Mouse (Mus musculus): ENCODE measurements around the gene Fam19a5. TPM values are rescaled to one million over a fixed set of nuclear protein-coding genes. Genes with fewer than 3 reads are reported as not detected.

Fam19a5 gene
- polyA plus RNA-seq, 1 experiment from 2014 or later = 30.1 TPM

DNA sequence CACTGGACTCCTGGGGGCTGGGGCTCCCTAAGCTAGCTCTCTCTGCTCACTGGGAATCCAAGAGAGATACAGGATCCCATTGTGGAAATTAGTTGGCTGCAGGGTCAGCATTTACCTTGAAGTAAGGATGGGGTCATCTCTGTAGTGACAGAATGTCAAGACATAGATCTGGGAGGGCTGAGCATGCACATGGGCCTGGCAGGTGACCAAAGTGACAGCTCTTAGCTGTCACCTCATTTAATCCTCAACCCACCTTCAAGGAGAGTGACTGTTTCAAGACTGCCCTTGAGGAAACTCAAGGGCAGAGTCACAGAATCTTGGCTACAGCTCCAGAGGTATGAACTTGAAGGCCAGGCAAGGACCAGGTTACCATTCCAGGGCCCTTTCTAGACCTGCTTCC is 93.1 kb downstream of the Fam19a5 start:
- peaks cover 17% of the 10 kb centered on the region; the same call in 1 of the 2 replicates for H3K4me1 ChIP-seq
- H3K9ac ChIP-seq (replicated peaks) = no peak overlapping the region
- no peak for ATAC-seq (ENCODE audit: low FRiP score)
- H3K36me3 ChIP-seq = no peaks in the 10 kb centered on the region
- no peak overlapping the region for H3K4me2 ChIP-seq
- no peaks in the 10 kb centered on the region for H3K27me3 ChIP-seq (replicated peaks)
- no peak overlapping the region for H3K27ac ChIP-seq (replicated peaks)
- H3K4me3 ChIP-seq (replicated peaks) = no peak overlapping the region
- no peaks in the 10 kb centered on the region for H3K9me3 ChIP-seq (replicated peaks)

DNA sequence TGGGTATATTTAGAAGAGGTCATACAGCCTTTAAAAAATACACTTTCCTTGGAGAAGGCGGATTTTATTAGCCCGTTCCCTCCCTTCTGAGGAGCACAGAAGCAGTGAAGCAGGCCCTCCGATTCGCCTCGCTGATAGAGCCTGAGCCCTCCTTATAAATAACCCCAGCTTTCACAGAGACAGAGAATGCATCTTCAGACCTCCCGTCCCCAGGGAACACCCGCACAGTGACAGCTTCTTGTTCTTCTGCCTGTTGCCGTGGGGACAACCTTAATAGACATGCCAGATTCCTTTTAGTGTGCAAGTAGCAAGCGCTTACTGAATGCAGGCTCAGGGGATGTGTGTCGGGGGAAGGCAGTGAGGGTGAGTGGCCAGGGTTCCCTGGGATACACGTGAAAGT is 94.2 kb downstream of the Fam19a5 start:
- no peak; the same call in 1 of the 2 replicates for ATAC-seq (ENCODE audit: low FRiP score)
- Histone ChIP-seq H3K9ac (replicated peaks) (no peak overlapping the region), H3K4me3 (replicated peaks) (no peak overlapping the region), H3K4me1 (peaks cover 17% of the 10 kb centered on the region; the same call in 1 of the 2 replicates), H3K9me3 (replicated peaks) (no peaks in the 10 kb centered on the region), H3K27me3 (replicated peaks) (no peaks in the 10 kb centered on the region), H3K4me2 (no peak overlapping the region), H3K36me3 (no peaks in the 10 kb centered on the region), H3K27ac (replicated peaks) (no peak overlapping the region)
- 24% methylated on average over 11 of the region's 11 CpGs for WGBS

DNA sequence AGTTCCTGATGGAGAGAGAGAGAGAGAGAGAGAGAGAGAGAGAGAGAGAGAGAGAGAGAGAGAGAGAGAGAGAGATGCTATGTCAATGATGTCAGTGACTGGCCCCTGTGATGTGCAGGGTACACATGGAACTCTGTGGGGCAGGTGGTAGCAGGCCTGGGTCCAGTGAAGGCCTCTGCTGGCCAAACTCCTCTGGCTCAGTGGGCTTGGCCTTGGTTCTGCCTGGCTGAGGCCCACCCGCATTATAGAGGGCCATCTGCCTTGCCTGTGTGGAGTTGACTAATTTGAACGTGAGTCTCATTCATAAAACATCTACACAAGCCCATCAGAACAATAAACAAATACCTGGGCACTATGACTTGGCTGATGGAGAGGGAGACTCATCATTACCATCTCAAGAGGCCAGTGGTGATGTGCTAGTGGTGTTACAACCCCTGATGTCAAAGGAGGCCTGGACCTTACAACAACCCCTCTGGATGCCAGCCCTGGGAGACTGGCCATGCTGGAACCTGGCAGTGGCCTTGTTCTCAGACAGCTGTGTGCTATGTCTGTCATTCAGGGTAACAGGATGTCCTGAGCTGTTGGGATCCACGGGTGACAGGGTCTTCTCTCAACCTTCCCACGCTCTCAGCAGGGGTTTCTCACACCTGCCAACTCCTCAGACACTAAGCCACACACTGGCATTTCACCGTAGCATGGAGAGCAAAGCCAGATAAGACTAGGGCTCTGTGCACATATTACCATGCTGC is 102.4 kb downstream of the Fam19a5 start:
- peak; percentile 45; the same call in 1 of the 2 replicates for ATAC-seq (ENCODE audit: low FRiP score)
- Histone ChIP-seq H3K36me3 (no peaks in the 10 kb centered on the region), H3K9ac (replicated peaks) (no peak overlapping the region), H3K4me2 (no peak overlapping the region), H3K4me1 (peaks cover 17% of the 10 kb centered on the region; the same call in 1 of the 2 replicates), H3K4me3 (replicated peaks) (no peak overlapping the region), H3K27ac (replicated peaks) (no peak overlapping the region), H3K9me3 (replicated peaks) (no peaks in the 10 kb centered on the region), H3K27me3 (replicated peaks) (no peaks in the 10 kb centered on the region)
- 71% methylated on average over 5 of the region's 5 CpGs for WGBS

DNA sequence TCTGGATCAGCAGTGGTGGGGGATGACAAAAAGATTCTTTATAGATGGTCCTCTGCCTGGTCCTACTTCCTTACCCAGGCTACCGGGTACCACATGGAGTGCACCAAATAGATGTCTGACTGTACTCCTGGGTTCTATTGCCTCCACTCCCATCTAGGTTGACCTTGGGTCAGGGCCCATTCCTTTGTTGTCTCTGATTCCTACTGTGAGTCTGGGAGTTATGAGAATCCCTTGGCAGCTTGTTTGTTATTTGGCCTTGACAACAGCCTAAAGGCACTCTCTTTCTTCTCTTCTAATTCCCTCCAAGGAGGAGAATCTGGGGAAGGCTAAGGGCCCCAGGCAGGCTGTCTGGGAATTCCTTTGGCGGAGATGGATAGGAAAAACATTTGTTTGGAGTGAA is 105.6 kb downstream of the Fam19a5 start:
- Histone ChIP-seq H3K4me2 (no peak overlapping the region), H3K27me3 (replicated peaks) (no peaks in the 10 kb centered on the region), H3K4me3 (replicated peaks) (no peak overlapping the region), H3K4me1 (peaks cover 25% of the 10 kb centered on the region; the same call in 1 of the 2 replicates), H3K36me3 (no peaks in the 10 kb centered on the region), H3K9ac (replicated peaks) (no peak overlapping the region), H3K9me3 (replicated peaks) (no peaks in the 10 kb centered on the region), H3K27ac (replicated peaks) (no peak overlapping the region)
- WGBS = 41% methylated on average over 2 of the region's 2 CpGs
- ATAC-seq (ENCODE audit: low FRiP score) = no peak

DNA sequence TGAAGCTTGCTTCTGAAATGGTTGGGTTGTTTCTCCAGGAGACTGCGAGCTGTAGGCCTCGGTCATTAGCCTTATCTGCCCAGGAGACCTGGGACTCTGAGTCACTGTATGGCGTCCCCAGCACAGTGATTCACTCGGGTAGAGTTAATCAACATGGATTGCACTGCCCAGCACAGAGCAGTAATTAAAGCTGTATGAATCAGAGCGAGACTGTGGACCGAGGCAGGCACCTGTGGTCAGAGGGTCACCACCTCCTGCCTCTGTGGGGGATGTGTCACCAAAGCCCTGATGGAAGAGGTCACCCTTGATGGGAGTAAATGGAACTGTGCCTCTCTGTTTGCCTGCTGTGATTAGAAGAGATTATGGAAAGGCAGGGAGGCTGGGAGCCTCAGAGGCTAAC is 110.5 kb downstream of the Fam19a5 start:
- no peak for ATAC-seq (ENCODE audit: low FRiP score)
- no peaks in the 10 kb centered on the region for H3K9me3 ChIP-seq (replicated peaks)
- peaks cover 29% of the 10 kb centered on the region for H3K4me1 ChIP-seq
- H3K9ac ChIP-seq (replicated peaks) = no peak overlapping the region
- no peak overlapping the region for H3K27ac ChIP-seq (replicated peaks)
- H3K36me3 ChIP-seq = no peaks in the 10 kb centered on the region
- no peaks in the 10 kb centered on the region for H3K27me3 ChIP-seq (replicated peaks)
- WGBS = 57% methylated on average over 6 of the region's 6 CpGs
- H3K4me2 ChIP-seq = no peak overlapping the region
- H3K4me3 ChIP-seq (replicated peaks) = no peak overlapping the region

DNA sequence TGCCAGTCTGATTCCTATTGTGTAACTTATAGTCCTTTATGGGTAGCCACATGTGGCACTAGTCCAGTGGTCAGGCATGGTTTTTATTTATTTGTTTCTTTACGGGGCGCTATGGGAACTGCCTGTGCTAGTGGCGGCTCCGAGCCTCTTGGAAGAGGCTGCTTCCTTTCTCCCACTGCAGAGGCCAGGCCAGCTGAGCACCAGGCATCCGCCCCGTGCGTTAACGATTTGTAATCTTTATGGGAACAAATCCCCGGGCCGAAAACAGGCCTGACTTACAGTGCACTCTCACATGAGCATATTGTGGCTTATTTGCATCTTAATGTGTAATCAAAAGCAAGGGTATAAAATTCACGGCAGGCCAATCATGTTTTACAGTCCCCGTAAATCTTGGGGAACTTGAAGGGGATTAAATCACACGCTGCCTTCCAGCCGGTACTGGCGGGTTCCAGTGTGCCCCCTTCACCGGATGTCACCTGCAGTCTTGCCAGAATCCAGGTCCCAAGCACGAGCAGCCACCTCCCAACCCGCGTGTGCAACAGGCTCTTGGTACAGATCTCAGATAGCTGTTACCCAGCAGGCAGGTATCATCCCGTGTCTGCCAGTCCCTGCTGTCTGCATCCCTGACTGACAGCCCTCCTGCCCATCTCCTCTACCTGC is 112.5 kb downstream of the Fam19a5 start:
- H3K27ac ChIP-seq (replicated peaks) = peak overlapping the region; percentile 33

DNA sequence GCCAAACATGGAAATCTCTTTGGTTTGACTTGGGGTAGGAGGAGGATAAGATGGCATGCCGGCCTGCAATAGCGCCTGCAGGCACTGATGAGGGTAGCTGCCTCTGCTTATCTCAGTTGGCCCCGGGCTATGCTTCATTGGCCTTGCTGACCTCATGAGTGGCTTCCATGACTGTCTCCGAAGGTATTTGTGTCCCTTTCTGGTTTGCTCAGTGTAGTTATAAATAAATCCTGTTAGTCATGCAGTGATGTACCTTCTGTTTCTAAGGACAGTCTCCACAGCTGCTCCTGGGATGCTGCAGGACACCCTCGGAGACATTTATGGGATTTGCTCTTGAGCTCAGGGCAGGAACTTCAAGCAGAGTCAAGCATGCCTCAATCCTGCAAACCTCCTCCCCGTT is 115.6 kb downstream of the Fam19a5 start:
- Histone ChIP-seq H3K4me1 (peaks cover 24% of the 10 kb centered on the region), H3K4me2 (no peak overlapping the region), H3K36me3 (no peaks in the 10 kb centered on the region), H3K27ac (replicated peaks) (no peak overlapping the region), H3K9ac (replicated peaks) (no peak overlapping the region), H3K9me3 (replicated peaks) (no peaks in the 10 kb centered on the region), H3K27me3 (replicated peaks) (no peaks in the 10 kb centered on the region), H3K4me3 (replicated peaks) (no peak overlapping the region)
- ATAC-seq (ENCODE audit: low FRiP score) = no peak
- 89% methylated on average over 6 of the region's 6 CpGs for WGBS

More for the DNA sequence above, 112.5 kb downstream of the Fam19a5 start:
- Histone ChIP-seq H3K27me3 (replicated peaks) (no peaks in the 10 kb centered on the region), H3K9ac (replicated peaks) (no peak overlapping the region), H3K4me2 (0 out of 2 replicates have a peak overlapping the region, but pooled peaks have one; percentile 1), H3K36me3 (no peaks in the 10 kb centered on the region), H3K4me1 (peaks cover 32% of the 10 kb centered on the region), H3K9me3 (replicated peaks) (no peaks in the 10 kb centered on the region), H3K4me3 (replicated peaks) (no peak overlapping the region)
- WGBS = 15% methylated on average over 20 of the region's 20 CpGs
- ATAC-seq (ENCODE audit: low FRiP score) = peak; percentile 33; the same call in 1 of the 2 replicates

DNA sequence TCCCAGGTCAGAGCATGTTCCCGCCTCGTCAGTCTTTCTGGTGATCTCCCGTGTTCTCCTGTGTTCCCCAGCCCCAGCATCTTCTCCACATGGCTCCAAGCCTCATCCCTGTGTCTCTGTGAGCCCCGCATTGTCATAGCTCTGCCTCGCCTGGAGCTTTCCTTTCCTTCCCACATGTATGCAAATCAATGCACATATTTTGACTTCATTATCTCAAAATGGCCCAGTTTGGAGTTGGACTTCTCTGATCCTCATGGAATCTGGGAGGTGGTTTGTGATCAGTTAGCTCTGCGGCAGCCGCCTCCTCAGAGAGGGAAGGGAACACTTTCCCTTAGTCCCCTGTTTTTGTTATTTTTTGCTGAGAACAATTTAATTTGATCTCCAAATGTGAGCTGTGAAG is 117.9 kb downstream of the Fam19a5 start:
- Histone ChIP-seq H3K4me2 (no peak overlapping the region), H3K27me3 (replicated peaks) (no peaks in the 10 kb centered on the region), H3K9ac (replicated peaks) (no peak overlapping the region), H3K4me1 (peaks cover 9% of the 10 kb centered on the region), H3K4me3 (replicated peaks) (no peak overlapping the region), H3K27ac (replicated peaks) (no peak overlapping the region), H3K9me3 (replicated peaks) (no peaks in the 10 kb centered on the region), H3K36me3 (no peaks in the 10 kb centered on the region)
- 83% methylated on average over 7 of the region's 7 CpGs for WGBS
- ATAC-seq (ENCODE audit: low FRiP score) = no peak

DNA sequence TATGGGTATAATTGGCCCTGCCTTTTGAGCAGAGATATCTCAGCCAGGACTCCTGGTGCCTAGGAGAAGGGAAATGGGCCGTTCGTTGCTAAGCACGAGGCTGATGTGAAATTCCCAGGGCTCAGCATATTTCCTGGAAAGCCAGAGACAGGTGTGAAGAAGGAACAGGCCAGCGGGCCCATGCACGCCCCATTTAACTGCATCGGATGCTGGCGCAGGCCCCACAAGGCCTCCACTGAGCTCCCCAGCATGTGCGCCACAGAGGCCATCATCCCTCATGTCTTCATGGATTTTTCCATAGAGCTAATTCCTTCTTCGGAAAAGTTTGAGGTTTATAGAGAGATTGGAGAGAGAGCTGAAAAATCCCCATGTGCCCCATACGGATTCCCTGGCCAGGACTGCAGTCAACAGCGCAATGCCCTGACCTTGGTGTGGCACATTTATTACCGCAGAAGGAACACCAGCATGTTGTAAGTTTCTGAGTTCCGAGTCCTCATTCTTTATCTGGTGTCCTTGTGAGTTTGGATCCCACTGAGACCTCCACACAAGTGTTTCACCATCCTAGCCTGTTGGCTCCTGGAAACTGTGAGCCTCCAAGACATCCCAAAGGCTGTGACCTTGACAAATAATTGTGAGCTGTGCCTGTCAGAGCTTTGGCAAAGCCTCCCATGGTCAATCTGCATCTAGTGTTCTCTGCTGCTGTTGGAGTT is 122.1 kb downstream of the Fam19a5 start:
- Histone ChIP-seq H3K9ac (replicated peaks) (no peak overlapping the region), H3K27ac (replicated peaks) (no peak overlapping the region), H3K4me2 (no peak overlapping the region), H3K36me3 (no peaks in the 10 kb centered on the region), H3K9me3 (replicated peaks) (no peaks in the 10 kb centered on the region), H3K4me3 (replicated peaks) (no peak overlapping the region), H3K27me3 (replicated peaks) (no peaks in the 10 kb centered on the region), H3K4me1 (peaks cover 15% of the 10 kb centered on the region)
- ATAC-seq (ENCODE audit: low FRiP score) = no peak
- 83% methylated on average over 13 of the region's 13 CpGs for WGBS

DNA sequence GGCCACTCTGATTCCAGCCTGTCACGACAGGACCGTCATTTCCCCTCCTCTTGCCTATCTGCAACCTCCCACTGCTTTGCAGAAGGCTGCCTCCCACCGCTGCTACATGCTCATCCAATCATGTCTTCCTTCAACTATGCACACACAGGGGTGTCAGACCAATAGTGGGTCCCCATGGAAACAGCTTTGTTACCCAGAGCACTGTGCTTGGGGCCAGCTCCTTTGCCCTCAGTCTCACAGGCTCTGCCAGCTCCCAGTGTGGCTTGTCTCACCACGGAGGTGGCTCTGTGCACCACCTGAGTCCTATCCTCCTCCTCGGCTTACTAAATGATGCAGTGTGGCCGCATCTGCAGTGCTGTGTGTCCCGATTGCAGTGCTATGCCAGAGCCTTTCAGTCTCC is 123.3 kb downstream of the Fam19a5 start:
- ATAC-seq (ENCODE audit: low FRiP score) = no peak
- no peak overlapping the region for H3K4me2 ChIP-seq
- peaks cover 27% of the 10 kb centered on the region for H3K4me1 ChIP-seq
- no peaks in the 10 kb centered on the region for H3K9me3 ChIP-seq (replicated peaks)
- H3K27me3 ChIP-seq (replicated peaks) = no peaks in the 10 kb centered on the region
- no peak overlapping the region for H3K9ac ChIP-seq (replicated peaks)
- no peaks in the 10 kb centered on the region for H3K36me3 ChIP-seq
- H3K27ac ChIP-seq (replicated peaks) = no peak overlapping the region
- WGBS = 57% methylated on average over 7 of the region's 7 CpGs
- no peak overlapping the region for H3K4me3 ChIP-seq (replicated peaks)

DNA sequence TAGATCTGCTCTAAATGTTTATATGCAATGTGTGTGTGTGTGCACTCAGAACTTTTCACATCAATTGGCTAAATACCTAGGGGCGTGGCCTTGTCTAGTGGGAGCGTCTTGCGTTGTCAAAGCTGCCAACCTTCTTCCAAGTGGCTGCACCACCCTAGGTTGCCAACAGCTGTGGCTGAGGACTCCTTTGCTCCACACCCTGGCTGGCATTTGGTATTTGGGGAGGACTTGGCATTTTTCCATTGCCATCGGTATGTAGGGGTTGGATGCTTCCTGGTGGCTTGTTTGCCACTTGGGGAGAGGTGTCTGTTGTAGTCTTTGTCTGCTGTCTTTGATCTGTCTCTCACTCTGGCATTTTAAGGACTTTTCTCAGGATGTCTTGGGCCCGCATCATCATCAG is 124.0 kb downstream of the Fam19a5 start:
- no peak overlapping the region for H3K4me2 ChIP-seq
- 79% methylated on average over 5 of the region's 5 CpGs for WGBS
- no peaks in the 10 kb centered on the region for H3K9me3 ChIP-seq (replicated peaks)
- H3K4me1 ChIP-seq = peaks cover 31% of the 10 kb centered on the region
- H3K9ac ChIP-seq (replicated peaks) = no peak overlapping the region
- no peak overlapping the region for H3K27ac ChIP-seq (replicated peaks)
- no peaks in the 10 kb centered on the region for H3K36me3 ChIP-seq
- H3K4me3 ChIP-seq (replicated peaks) = no peak overlapping the region
- no peaks in the 10 kb centered on the region for H3K27me3 ChIP-seq (replicated peaks)
- no peak for ATAC-seq (ENCODE audit: low FRiP score)

All from neural tube, embryonic 15.5 days (tissue).